Mouse (Mus musculus) MEL (cell line): ENCODE measurements around the gene Fzd7. TPM values are rescaled to one million over a fixed set of nuclear protein-coding genes. Genes with fewer than 3 reads are reported as not detected.

Experiments
- DNase-seq: peaks from one replicate; pipeline ENCODE4 v3.0.0; 2011; ENCODE audit warnings: low read depth, low spot score
- H3K27ac ChIP-seq: 2 replicates; pipeline ENCODE4 v1.5.1; 2012; ENCODE audit warnings: low read depth, mild to moderate bottlenecking, control low read depth, low read length, moderate library complexity; ENCODE audit not compliant: control insufficient read depth
- H3K27me3 ChIP-seq, 2 experiments: fragments of 150-350 bp in 1 of 2; sonication (generic) in 1 of 2; 2 replicates each; pipeline ENCODE4 v1.6.1; 2012; ENCODE audit warnings: low read length in 2 of 2, mild to moderate bottlenecking in 2 of 2, improper control_type of control experiment in 1 of 2, moderate library complexity in 1 of 2; ENCODE audit not compliant: insufficient read depth in 2 of 2, control insufficient read depth in 1 of 2
- H3K36me3 ChIP-seq, 2 experiments: 2 replicates each; pipeline ENCODE4 v1.6.1; 2012 to 2014; ENCODE audit warnings: low read length in 2 of 2, improper control_type of control experiment in 1 of 2, inconsistent platforms in 1 of 2, mild to moderate bottlenecking in 1 of 2; ENCODE audit not compliant: insufficient read depth in 2 of 2, control insufficient read depth in 1 of 2
- H3K4me1 ChIP-seq, 2 experiments: fragments of 150-350 bp in 1 of 2; sonication (generic) in 1 of 2; 2 replicates each; pipeline ENCODE4 v1.6.1; 2012; ENCODE audit warnings: low read length in 2 of 2, improper control_type of control experiment in 1 of 2, mild to moderate bottlenecking in 1 of 2; ENCODE audit not compliant: insufficient read depth in 2 of 2, control insufficient read depth in 1 of 2
- H3K4me3 ChIP-seq, 2 experiments: fragments of 150-350 bp in 1 of 2; sonication (generic) in 1 of 2; 2 replicates each; pipeline ENCODE4 v1.5.1; 2012; ENCODE audit warnings: low read depth in 2 of 2, low read length in 2 of 2, mild to moderate bottlenecking in 2 of 2, moderate library complexity in 2 of 2, control low read depth in 1 of 2, improper control_type of control experiment in 1 of 2; ENCODE audit not compliant: control insufficient read depth in 1 of 2, insufficient read depth in 1 of 2
- H3K79me2 ChIP-seq: 2 replicates; pipeline ENCODE4 v1.6.1; 2012; ENCODE audit warnings: mild to moderate bottlenecking, low read length, moderate library complexity; ENCODE audit not compliant: control insufficient read depth, poor library complexity, insufficient read depth
- H3K9ac ChIP-seq: 2 replicates; pipeline ENCODE4 v1.6.1; 2012; ENCODE audit warnings: low read depth, mild to moderate bottlenecking, control low read depth, low read length, moderate library complexity; ENCODE audit not compliant: control insufficient read depth, poor library complexity, severe bottlenecking
- H3K9me3 ChIP-seq: fragments of 150-350 bp; sonication (generic); replicated peaks from 2 replicates; pipeline ENCODE4 v1.6.1; 2012; ENCODE audit warnings: mild to moderate bottlenecking, low read length, improper control_type of control experiment, moderate library complexity; ENCODE audit not compliant: insufficient read depth
- CHD1 ChIP-seq: IDR thresholded peaks from 2 replicates; pipeline ENCODE4 v1.6.1; 2012; ENCODE audit warnings: low read depth, mild to moderate bottlenecking, inconsistent platforms, low read length, improper control_type of control experiment
- CHD2 ChIP-seq: IDR thresholded peaks from 2 replicates; pipeline ENCODE4 v1.6.1; 2011; ENCODE audit warnings: low read length, improper control_type of control experiment
- CTCF ChIP-seq, 3 experiments: IDR thresholded peaks in 2 of 3; conservative IDR thresholded peaks in 1 of 3; 2 replicates each; pipeline ENCODE4 v1.5.1; 2011 to 2012; ENCODE audit warnings: low read length in 3 of 3, low read depth in 2 of 3, mild to moderate bottlenecking in 2 of 3, improper control_type of control experiment in 1 of 3, inconsistent platforms in 1 of 3, mixed read lengths in 1 of 3, moderate library complexity in 1 of 3; ENCODE audit not compliant: control insufficient read depth in 1 of 3, insufficient read depth in 1 of 3, poor library complexity in 1 of 3, severe bottlenecking in 1 of 3
- E2F4 ChIP-seq: IDR thresholded peaks from 2 replicates; pipeline ENCODE4 v1.6.1; 2011; ENCODE audit warnings: low read depth, low read length, improper control_type of control experiment, borderline replicate concordance
- GATA1 ChIP-seq: IDR thresholded peaks from 2 replicates; pipeline ENCODE4 v1.6.1; 2011; ENCODE audit warnings: low read depth, low read length, improper control_type of control experiment
- JUND ChIP-seq: IDR thresholded peaks from 2 replicates; pipeline ENCODE4 v1.6.1; 2011; ENCODE audit warnings: low read depth, mild to moderate bottlenecking, improper control_type of control experiment, low read length
- KAT2A ChIP-seq: conservative IDR thresholded peaks from 2 replicates; pipeline ENCODE4 v1.6.1; 2012; ENCODE audit warnings: low read depth, low read length, improper control_type of control experiment, inconsistent platforms
- MAZ ChIP-seq: IDR thresholded peaks from 2 replicates; pipeline ENCODE4 v1.6.1; 2012; ENCODE audit warnings: low read depth, mild to moderate bottlenecking, inconsistent platforms, low read length, improper control_type of control experiment
- MEF2A ChIP-seq: IDR thresholded peaks from 2 replicates; pipeline ENCODE4 v1.6.1; 2014; ENCODE audit warnings: low read depth, mild to moderate bottlenecking, inconsistent platforms, low read length, improper control_type of control experiment; ENCODE audit not compliant: poor library complexity, insufficient replicate concordance, severe bottlenecking; ENCODE audit errors: extremely low read depth
- MXI1 ChIP-seq: IDR thresholded peaks from 2 replicates; pipeline ENCODE4 v1.6.1; 2011; ENCODE audit warnings: mild to moderate bottlenecking, low read depth, low read length, improper control_type of control experiment
- MYB ChIP-seq: IDR thresholded peaks from 2 replicates; pipeline ENCODE4 v1.6.1; 2011; ENCODE audit warnings: mild to moderate bottlenecking, low read depth, low read length, improper control_type of control experiment
- NELFE ChIP-seq: IDR thresholded peaks from 2 replicates; pipeline ENCODE4 v1.6.1; 2011; ENCODE audit warnings: low read depth, low read length, improper control_type of control experiment
- POLR2AphosphoS5 ChIP-seq: IDR thresholded peaks from 2 replicates; pipeline ENCODE4 v1.6.1; 2012; ENCODE audit warnings: low read depth, borderline replicate concordance, mild to moderate bottlenecking, inconsistent platforms, low read length, moderate library complexity, mixed read lengths
- RCOR1 ChIP-seq: IDR thresholded peaks from 2 replicates; pipeline ENCODE4 v1.6.1; 2012; ENCODE audit warnings: low read depth, mild to moderate bottlenecking, inconsistent platforms, low read length, improper control_type of control experiment
- TAL1 ChIP-seq: IDR thresholded peaks from 2 replicates; pipeline ENCODE4 v1.6.1; 2012; ENCODE audit warnings: mild to moderate bottlenecking, inconsistent platforms, low read length, moderate library complexity, mixed read lengths
- TCF12 ChIP-seq: IDR thresholded peaks from 2 replicates; pipeline ENCODE4 v1.6.1; 2014; ENCODE audit warnings: low read depth, mild to moderate bottlenecking, inconsistent platforms, low read length, improper control_type of control experiment, moderate library complexity
- ZC3H11A ChIP-seq: IDR thresholded peaks from 2 replicates; pipeline ENCODE4 v1.6.1; 2012; ENCODE audit warnings: low read depth, mild to moderate bottlenecking, inconsistent platforms, low read length, improper control_type of control experiment
- ZKSCAN1 ChIP-seq: IDR thresholded peaks from 2 replicates; pipeline ENCODE4 v1.6.1; 2012; ENCODE audit warnings: low read depth, mild to moderate bottlenecking, inconsistent platforms, low read length, improper control_type of control experiment, moderate library complexity
- polyA plus RNA-seq, 2 experiments: library from polyadenylated mRNA; stranded (reverse) in 1 of 2; unstranded in 1 of 2; fragments of >175 nt in 1 of 2; fragments of >200 nt in 1 of 2; gene quantifications; 2 replicates each; pipeline versions ENCODE4 v1.2.1 to v1.2.4; 2012; ENCODE audit warnings: low replicate concordance in 2 of 2, low read depth in 1 of 2; ENCODE audit not compliant: insufficient read length in 2 of 2, insufficient read depth in 1 of 2, missing spikeins in 1 of 2
- total RNA-seq: library from RNA; depleted of rRNA; stranded (reverse); fragments of 300-350 nt; gene quantifications from 2 replicates; pipeline ENCODE4 v1.2.3, GENCODE M21; 2012

Fzd7 gene
- total and polyA plus RNA-seq, 3 experiments = 18.5 to 24.7 TPM; not detected in 1

GRCm38 (mm10) chr1:59465640-59466008 lies 16.6 kb upstream of the Fzd7 start:
- H3K9ac ChIP-seq = no peak overlapping the region
- peaks cover 6 to 10% of the 10 kb centered on the region in 2 experiments; a peak in 3 of 4 replicates for H3K27me3 ChIP-seq
- H3K27ac ChIP-seq = no peak overlapping the region
- TF ChIP-seq POLR2AphosphoS5 = no peak
- no peak for TF ChIP-seq ZKSCAN1
- TF ChIP-seq E2F4 = no peak
- TF ChIP-seq KAT2A = no peak
- TF ChIP-seq TAL1 = no peak
- no peak for TF ChIP-seq MXI1
- TF ChIP-seq CHD2 = no peak
- no peaks in the 10 kb centered on the region; the same call in 1 of the 2 replicates for H3K79me2 ChIP-seq
- no peaks in the 10 kb centered on the region for H3K36me3 ChIP-seq
- no peaks in the 10 kb centered on the region for H3K4me1 ChIP-seq
- H3K4me3 ChIP-seq = no peak overlapping the region
- DNase-seq = no peak
- H3K9me3 ChIP-seq = no peaks in the 10 kb centered on the region

- Histone ChIP-seq H3K4me1 (no peaks in the 10 kb centered on the region), H3K4me3 (no peak overlapping the region), H3K9ac (no peak overlapping the region), H3K27ac (no peak overlapping the region), H3K79me2 (no peaks in the 10 kb centered on the region; the same call in 1 of the 2 replicates), H3K27me3 (peaks cover 2 to 3% of the 10 kb centered on the region in 2 experiments; a peak in 3 of 4 replicates), H3K36me3 (no peaks in the 10 kb centered on the region), H3K9me3 (no peaks in the 10 kb centered on the region)
- TF ChIP-seq ZC3H11A (no peak), MAZ (no peak), MEF2A (no peak), ZKSCAN1 (no peak), NELFE (no peak), RCOR1 (no peak), CHD1 (no peak), MYB (no peak)
- DNase-seq = no peak
Observed at GRCm38 (mm10) chr1:59469170-59469569, 13.1 kb upstream of the Fzd7 start.

GRCm38 (mm10) chr1:59470766-59471165 lies 11.5 kb upstream of the Fzd7 start:
- Histone ChIP-seq H3K27me3 (peaks cover 2 to 3% of the 10 kb centered on the region in 2 experiments; a peak in 3 of 4 replicates), H3K4me3 (no peak overlapping the region), H3K36me3 (peaks cover 0 to 3% of the 10 kb centered on the region in 2 experiments; a peak in 2 of 4 replicates), H3K4me1 (peaks cover 0 to 4% of the 10 kb centered on the region in 2 experiments; a peak in 1 of 4 replicates), H3K9me3 (no peaks in the 10 kb centered on the region), H3K9ac (no peak overlapping the region), H3K79me2 (no peaks in the 10 kb centered on the region; the same call in 1 of the 2 replicates), H3K27ac (no peak overlapping the region)
- DNase-seq = no peak
- no peak for TF ChIP-seq CHD1
- TF ChIP-seq TCF12 = no peak
- no peak for TF ChIP-seq GATA1
- TF ChIP-seq RCOR1 = no peak
- TF ChIP-seq JUND = no peak
- TF ChIP-seq CTCF (IDR thresholded peaks at IDR 0.05 in 2 of 3, conservative IDR thresholded peaks at IDR 0.05 in 1 of 3; ENCODE audit: control insufficient read depth in 1 of 3, insufficient read depth in 1 of 3, low read depth in 2 of 3, low read length in 3 of 3, poor library complexity in 1 of 3, severe bottlenecking in 1 of 3) = no peak
